Mouse (Mus musculus) spleen, postnatal 4 days (tissue): ENCODE results near the gene Nup93.
"Not testable (repeated sequence)": the region's sequence is repeated elsewhere in the genome, so short reads cannot be mapped to it uniquely, and the experiment has no call there.

Experiments
- DNase-seq, 2 experiments: peaks; one replicate each; pipeline ENCODE4 v3.0.0; 2022; ENCODE audit warnings: low spot score in 2 of 2

Gene Nup93

DNA sequence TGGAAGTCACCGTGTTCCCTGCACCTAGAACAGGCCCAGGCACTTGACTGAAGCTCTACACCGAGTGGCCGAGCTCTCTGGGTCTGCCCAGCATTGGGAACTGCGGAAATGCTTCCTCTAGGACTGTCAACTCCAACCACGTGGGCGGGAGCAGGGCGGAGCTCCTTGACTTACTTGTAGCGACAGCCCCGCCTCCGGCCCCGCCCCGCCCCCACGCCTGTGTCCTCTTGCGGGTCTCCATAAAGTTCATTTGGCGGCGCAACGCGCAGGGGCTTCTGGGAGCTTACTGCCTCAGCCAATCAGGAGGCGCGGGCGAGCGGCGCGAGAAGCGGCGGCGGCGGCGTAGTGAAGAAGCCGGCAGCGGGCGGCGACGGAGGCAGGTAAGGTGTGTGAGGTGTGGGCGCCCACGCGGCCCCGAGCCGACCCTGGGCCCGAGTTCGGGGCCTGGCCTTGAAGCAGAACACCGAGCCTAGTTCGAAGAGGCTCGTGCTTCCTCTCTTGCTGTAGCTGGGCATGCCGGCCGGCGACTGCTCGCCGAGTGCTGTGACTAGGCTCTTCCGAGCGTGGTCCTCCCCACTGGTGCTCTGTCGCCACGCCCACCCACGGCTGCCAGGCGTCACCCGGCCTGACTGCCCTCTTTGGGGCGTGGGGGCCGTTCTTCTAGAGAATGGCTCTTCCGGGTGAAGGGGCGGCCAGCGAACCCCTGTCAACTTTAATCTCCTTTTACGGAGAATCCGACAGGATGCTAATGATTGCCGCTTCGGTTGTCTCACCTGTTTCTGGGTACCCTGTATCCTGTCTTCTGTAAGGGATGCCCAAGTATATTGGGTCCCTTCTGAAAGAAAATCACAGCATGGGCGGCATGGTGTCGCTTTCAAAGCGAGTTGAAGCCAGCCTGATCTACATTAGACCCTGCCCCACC lies at the start of gene Nup93:
Nup93 (plus strand) TSS at position 313 of the 922 bp plus-strand sequence.
- peak; percentile 95 to 97 for DNase-seq

DNA sequence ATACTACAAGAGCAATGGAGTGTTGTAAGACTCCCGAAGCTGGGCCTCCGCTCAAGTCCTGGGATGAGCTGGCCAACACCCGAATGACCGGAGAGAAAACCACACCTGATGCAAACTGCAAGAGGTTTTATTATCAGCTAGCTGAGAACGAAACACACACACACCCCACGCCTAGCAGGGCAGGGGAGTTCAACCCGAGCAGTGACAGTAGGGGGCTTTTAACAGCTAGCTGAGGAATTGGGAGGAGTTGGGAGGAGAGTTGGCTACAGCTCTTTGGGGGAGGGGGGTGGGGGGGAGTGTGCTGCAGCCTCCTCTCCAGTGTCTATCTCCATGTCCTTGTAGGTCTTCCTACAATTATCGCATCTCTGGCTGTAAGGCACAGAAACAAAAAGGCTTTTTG lies 48.6 kb upstream of the Nup93 start:
- not testable (repeated sequence) for DNase-seq

DNA sequence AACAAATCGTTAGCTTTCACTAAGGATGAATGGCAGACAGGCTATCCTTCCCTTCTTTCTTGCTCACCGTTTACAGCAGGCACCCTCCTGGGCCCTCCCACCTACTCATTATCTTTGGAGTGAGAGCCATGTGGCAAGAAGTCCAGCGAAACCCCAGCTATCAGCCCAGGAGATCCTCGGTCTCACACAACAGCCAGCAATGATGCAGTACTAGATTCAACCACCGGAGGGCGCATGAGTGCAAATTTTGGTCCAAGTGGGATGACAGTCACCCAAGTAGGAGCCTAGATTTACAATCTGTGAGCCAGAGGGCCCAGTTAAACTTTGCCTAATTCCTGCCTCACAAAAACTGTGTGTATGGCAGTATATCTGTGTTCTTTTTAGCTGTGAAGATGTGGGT lies 47.1 kb upstream of the Nup93 start:
- DNase-seq: peak; percentile 87 to 96

DNA sequence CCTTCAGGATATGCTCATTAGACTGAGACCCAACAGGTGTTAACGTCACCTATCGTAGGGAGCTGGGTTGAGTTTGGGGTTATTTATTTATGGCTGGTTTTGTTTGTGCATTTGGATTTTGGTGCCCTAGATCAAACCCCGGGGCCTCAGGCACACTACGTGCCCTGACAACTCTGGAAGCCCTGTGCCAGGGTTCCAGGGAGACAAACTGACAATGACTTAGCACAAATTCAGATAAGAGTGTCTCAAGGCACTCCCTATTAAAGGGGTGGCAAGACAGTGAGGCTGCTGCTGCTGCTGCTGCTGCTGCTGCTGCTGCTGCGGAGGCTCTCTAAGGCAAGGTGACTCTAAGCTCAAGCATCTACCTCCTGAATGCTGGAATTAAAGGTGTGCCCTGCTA lies 44.8 kb upstream of the Nup93 start:
- peak; percentile 36 to 62 for DNase-seq

DNA sequence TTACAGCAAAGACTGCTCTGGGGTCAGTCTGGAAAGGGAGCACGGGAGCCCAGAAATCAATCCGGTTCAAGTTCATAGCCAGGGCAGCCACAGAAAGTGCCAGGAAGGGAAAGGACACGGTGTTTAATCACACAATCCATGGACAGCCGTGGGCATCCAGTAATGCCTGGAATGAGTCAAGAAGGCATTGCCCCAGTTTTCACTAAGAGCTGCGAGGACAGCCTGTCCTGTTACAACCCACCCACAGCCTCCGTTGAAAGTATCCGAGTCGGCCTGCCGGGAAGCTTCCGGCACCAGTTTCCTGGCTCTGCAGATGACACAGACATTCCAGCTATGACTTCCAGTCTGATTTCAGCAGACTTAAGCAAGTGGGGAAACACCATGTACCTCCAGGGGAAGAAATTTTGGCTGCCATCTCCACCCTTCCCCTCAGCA lies 43.0 kb upstream of the Nup93 start:
- peak in 1 of 2 experiments; percentile 69 for DNase-seq

DNA sequence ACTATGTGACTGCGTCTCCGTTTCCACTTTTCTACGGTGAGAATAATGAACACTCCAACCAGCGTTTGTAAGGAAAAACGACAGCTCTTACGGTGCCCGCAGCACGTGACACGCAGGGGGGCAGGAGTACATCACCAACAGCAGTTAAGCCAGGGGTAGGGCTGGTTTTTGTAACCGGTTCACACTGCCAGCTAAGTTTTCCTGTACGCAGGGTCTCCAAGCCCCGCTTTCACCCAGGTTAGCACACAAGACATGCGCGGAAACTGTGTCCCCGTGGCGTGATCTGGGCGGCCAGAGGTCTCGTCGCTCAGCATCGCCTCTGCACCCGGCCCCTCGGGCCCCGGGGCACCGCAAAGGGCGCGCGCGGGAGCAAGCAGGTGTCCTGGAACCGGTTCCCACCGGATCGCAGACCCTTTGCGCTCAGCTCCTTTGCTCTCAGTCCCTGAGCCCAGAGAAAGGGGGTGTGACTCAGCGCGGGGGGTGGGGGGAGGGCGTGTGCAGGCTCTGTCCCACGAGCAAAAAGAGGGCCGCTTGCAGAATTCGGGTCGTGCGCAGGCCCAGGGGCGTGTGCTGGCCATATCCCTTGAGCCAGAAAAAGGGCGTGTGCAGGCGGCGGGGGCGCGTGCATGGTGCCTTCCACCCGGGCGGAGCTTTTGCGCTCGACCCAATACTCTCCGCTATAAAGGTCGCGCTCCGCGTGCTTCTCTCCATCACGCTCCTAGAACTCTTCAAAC lies 42.1 kb upstream of the Nup93 start, which contains the start of gene Mt2:
Mt2 (plus strand) TSS at position 590 of the 734 bp plus-strand sequence.
- DNase-seq: peak; percentile 91 to 92

DNA sequence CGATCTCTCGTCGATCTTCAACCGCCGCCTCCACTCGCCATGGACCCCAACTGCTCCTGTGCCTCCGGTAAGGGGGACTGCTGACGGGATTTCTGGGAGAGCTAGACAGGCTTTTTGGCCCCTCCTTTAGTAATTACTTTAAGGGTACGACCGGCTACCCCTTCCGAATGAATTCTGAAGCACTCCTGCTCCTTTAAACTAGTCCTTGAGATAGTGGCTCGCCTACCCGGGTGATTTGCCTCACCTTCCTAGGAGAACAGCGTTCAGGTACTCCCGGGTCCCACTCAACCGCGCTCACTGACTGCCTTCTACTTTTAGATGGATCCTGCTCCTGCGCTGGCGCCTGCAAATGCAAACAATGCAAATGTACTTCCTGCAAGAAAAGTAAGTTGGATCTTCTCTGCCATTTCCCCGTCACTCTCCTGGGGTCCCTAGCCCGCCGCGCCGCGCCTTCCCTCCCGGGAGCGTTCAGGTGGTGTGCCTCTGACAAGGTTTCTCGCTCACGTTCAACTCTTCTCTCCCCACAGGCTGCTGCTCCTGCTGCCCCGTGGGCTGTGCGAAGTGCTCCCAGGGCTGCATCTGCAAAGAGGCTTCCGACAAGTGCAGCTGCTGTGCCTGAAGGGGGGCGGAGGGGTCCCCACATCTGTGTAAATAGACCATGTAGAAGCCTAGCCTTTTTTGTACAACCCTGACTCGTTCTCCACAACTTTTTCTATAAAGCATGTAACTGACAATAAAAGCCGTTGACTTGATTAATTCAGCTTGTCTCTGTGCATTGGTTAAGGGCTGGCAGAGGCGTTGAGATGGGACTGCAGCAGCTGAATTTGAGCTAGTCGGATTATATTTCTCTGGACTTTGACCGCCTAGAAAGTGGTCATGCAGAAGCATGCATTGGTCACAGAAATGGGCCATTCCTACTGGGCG lies 41.3 kb upstream of the Nup93 start:
- peak; percentile 34 to 76 for DNase-seq

DNA sequence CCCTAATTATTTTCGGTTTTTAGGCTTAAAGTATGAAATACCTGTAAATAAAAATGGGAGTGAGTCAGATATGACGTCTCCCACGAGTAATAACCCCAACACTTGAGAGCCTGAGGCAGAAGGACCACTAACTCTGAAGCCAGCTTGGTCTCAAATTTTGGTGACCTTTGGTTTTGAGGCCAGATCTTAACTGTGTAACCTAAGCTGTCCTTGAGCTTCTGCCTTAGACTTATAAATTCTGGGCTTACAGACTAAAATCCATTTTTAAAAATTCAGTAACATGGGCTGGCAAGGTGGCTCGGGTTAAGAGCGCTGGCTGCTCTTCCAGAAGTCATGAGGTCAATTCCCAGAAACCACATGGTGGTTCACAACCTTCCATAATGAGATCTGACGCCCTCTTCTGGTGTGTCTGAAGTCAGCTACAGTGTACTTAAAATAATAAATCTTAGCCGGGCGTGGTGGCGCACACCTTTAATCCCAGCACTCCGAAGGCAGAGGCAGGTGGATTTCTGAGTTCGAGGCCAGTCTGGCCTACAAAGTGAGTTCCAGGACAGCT lies 40.4 kb upstream of the Nup93 start:
- peak in 1 of 2 experiments; percentile 55 for DNase-seq

DNA sequence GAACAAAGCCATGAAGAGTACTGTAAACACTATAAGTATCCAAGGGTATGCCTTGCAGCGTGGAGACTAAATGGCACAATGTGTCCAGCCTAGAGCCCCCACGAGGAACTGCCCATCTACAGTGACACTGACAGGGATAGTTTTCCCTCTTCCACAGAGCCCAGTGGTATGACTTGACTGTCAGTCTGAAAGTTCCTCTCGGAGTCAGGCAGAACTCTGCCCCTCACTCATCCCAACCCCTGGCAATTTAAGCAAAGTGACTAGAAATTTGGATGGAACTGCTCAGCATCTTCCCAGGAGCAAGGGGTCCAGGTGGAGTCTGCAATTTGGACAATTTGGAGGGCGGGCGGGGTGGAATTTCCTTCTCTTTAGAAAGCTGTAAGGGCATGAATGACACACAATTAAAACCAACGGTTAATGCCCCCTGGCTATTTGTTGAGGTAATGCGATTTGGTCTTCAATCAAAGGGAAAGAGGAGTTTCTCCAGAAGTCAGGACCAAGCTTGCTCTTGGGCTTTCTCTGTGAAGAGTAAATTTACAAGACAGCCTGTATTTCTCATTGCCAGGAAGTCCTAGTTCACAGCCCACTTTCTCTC lies 39.6 kb upstream of the Nup93 start:
- DNase-seq: peak in 1 of 2 experiments; percentile 58

DNA sequence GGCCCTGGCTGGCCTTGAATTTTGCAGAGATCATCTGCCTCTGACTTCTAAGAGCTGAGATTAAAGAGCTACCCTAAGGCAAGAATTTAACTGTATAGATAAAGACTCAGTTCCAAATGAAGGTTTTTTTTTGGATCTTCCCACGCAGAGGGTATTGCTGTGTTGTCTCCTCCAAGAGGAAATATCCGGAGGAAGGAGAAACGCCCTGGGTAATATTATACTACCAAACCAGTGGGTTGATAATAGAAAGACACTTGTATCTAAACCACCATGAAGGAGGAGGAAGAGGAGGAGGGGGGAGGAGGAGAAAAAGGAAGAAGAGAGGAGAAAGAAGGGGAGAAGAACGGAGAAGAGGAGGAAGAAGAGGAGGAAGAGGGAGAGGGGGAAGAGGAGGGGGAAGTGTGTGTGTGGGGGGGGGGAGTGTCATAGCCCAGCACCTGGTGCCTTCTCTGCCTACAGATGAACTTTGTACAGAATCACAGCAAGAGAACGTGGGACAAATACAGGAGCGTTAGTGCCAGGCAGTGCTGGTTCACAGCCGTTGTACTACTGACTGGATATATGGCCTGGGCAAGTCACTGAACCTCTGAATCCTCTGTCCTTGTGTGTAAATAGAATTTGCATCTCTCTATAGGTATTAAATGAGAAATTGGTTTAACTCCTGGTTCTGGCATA lies 36.5 kb upstream of the Nup93 start:
- DNase-seq: no peak

DNA sequence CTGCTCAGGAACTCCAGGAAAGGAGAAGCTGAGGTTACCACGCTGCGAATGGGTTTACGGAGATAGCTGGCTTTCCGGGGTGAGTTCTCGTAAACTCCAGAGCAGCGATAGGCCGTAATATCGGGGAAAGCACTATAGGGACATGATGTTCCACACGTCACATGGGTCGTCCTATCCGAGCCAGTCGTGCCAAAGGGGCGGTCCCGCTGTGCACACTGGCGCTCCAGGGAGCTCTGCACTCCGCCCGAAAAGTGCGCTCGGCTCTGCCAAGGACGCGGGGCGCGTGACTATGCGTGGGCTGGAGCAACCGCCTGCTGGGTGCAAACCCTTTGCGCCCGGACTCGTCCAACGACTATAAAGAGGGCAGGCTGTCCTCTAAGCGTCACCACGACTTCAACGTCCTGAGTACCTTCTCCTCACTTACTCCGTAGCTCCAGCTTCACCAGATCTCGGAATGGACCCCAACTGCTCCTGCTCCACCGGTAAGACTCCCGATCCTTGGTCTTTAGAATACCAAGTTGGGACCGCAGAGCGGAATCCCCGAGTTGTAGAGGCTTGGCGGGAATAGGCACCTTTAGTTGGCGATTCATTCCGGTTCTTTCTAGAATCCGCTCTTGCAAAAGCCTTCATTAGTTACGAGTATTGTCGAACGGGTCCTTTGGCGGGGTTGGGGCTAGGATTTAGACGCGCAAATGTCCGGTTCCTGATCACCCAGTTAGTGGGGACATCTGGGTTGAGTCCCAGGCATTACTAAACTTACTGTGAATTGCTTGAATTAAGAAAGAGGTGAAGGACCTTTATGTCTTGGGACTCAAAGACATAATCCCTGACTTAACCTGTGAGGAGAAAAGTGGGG lies 35.3 kb upstream of the Nup93 start, which contains the start of gene Mt1:
Mt1 (plus strand) TSS at position 226 of the 856 bp plus-strand sequence.
- DNase-seq: peak; percentile 90 to 92

DNA sequence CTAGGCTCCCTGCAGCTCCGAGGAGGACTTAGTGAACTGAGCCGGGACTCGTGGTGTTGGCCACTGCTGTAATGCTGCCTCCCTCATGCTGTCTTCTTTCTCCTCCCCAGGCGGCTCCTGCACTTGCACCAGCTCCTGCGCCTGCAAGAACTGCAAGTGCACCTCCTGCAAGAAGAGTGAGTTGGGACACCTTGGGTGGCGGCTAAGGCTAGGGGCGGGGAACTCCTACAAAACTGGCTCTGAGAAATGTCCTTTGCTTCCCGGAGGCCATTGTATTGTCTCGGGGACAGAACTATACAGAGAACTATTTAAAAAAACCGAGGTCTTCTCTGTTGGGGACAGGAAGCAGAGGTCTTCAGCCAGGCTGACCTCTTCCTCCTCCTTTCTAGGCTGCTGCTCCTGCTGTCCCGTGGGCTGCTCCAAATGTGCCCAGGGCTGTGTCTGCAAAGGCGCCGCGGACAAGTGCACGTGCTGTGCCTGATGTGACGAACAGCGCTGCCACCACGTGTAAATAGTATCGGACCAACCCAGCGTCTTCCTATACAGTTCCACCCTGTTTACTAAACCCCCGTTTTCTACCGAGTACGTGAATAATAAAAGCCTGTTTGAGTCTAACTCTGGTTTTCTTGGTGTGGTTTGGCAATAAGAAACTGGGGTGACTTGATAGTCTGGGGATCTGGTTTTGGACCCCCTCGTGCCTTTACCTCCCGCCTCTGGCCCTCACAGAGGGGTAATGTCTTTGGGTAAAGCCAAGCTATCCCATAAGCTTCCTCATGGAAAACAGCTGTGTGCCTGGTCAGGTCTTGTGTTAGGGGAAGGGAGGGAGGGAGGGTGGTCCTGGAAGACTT lies 34.4 kb upstream of the Nup93 start:
- peak; percentile 39 to 72 for DNase-seq

DNA sequence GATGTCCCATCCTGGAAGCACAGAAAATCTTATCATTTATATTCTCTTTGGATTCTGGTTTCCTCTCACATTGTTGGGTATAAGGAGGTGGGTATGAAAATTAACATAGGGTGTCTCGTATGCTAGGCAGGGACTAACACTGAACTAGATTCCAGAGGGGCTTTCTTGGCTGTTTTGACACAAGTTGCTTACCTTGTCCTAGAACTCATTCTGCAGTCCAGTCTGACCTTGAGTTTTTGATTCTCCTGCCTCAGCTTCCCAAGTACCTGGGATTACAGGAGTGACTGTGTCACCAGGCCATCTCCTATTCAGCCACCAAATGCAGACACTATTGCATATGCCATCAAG lies 33.8 kb upstream of the Nup93 start:
- no peak for DNase-seq

DNA sequence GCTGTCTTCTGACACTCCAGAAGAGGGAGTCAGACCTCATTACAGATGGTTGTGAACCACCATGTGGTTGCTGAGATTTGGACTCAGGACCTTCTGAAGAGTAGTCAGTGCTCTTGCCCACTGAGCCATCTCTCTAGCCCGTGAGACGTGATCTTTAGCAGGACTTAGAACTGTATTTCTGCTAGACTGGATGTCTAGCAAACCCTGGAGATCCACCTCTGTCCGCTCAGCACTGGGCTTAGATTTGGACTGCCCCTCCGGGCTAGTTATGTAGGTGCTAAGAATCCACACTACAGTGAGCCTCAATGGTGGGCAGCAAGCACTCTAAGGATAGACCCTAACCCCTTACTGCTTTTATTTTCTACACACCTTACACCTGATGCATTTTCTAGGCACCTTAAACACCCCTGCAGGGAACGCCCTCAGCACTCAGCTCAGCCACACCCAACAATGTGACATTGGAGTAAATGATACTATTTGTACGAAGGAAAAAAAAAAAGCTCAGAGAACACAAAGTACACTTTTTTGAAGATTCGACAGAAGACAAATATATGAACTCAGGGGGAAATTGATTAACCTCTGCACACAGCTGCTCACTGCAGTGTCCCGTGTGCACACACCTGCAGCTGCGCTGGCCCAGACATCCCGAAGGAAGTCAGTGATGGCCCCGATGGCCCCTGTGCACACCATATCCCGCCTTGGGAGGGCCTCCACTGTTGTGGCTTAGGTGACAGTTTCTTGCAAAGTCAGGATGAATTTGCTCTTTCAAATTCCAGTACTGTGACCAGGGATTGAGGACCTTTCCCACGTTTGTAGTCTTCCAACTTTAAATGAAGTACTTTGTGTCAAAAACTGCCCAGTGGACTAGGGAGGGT lies 32.1 kb upstream of the Nup93 start:
- peak in 1 of 2 experiments; percentile 64 for DNase-seq

DNA sequence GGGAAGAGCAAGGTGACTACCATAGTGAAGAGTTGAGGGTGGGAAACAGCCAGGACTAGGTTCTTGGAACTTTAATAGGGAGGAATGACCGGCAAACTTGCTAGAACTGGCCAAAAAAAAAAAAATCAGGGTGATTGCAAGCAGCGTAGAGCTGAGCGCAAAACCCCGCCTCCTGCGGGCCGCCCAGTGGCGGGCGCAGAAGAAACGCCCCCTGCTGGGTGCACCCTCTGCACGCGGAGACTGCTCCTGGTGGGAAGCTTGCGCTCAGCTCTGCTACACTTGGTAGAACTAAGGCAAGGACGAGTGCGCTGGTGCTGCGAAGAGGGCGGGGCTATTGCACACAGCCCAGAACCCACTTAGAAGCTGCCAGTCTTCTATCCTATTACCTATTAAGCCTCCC lies 31.2 kb upstream of the Nup93 start:
- DNase-seq: peak; percentile 83 to 91

DNA sequence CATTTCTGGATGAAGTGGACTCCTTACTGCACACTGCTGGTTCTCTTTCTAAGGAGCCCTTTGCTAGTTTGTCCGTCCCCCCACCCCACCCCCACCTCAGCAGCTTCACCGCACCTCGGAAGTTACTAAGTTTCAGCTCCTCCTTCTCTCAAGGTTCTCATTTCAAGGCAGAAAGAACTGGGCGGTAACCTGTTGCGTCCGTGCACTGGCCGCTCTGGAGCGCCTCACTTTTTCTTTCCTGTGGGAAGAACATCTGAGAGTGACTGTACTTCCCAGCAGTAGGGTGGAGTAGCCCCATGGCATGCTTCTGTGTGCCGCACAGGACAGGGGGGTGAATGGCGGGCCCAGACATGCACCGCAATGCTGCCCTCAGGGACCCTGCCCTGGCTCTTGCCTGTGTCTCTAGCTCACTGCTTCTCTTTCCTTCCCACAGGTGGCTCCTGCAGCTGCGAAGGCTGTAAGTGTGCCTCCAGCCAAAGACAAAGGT lies 30.0 kb upstream of the Nup93 start:
- no peak for DNase-seq

DNA sequence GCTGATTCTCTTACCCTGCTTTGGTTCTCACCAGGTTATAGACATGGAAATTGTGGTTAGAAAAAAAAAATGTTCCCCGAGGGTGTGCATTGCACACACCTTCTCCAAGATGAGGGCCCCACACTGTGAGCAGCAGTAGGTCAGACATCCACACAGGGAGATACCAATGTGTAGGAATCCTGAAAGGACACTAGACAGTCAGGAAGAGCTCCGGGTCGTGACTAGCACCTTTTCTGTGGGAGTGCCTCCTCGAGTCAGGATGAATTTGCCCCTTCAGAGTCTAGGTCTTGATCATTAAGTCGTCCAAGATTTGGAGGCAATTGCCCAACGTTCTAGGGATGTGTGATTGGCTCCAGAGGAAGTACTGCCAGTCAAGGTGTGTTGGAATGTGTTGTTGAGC lies 28.6 kb upstream of the Nup93 start:
- no peak for DNase-seq
